ENCODE assay signal across 12 mouse cellular contexts in the genomic region with DNA sequence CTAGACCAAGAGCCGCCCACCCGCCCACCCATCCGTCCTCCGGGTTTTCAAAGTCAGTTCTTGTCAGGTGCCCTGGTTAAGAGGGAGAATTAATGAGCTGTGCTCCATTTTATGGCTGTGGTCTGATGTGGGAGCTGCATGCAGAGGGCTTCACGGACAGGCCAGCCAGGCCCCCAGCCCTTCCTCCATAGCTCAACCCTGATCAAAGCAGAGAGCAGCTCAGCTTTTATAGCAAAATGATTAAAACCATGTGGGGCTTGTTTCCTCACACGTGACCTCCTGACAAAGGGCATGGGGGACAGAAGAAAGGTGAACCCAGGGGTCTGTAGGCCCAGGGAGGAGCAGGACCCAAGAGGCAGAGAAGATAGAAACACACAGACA. TPM values are rescaled to one million over a fixed set of nuclear protein-coding genes. Genes with fewer than 3 reads are reported as not detected.
DNase-seq lines count a peak whose midpoint lies in the region; ATAC-seq and TF ChIP-seq lines count a peak whose summit lies in the region.
"Had no signal": no experiment of that assay in that cellular context is flagged by ENCODE, and none has a peak within 500 bp of the region (broad histone marks: within the 10 kb centered on the region; RNA-seq: fewer than 3 reads in every experiment).

No protein-coding gene starts in this region.

- peak overlapping the region; percentile 31; the same call in 1 of the 2 replicates for H3K4me2 ChIP-seq in kidney, embryonic 15.5 days
- H3K4me2 ChIP-seq: liver, embryonic 12.5 days had no signal

- in situ Hi-C loops in Patski (cut with MboI; ENCODE audit: low pct_unique_long_range_greater_than_20kb), result no loop called here

- no peaks in the 10 kb centered on the region for H3K9me3 ChIP-seq in kidney, embryonic 15.5 days (replicated peaks)
- no peaks in the 10 kb centered on the region for H3K9me3 ChIP-seq in limb, embryonic 10.5 days (replicated peaks)
- H3K9me3 ChIP-seq: liver, embryonic 12.5 days had no signal

- no peaks in the 10 kb centered on the region for H3K36me3 ChIP-seq in kidney, embryonic 15.5 days
- no peaks in the 10 kb centered on the region for H3K36me3 ChIP-seq in limb, embryonic 10.5 days
- H3K36me3 ChIP-seq: liver, embryonic 12.5 days had no signal

- 18% methylated on average over 6 of the region's 6 CpGs for WGBS in kidney, embryonic 15.5 days
- 6% methylated on average over 6 of the region's 6 CpGs for WGBS in limb, embryonic 10.5 days

- H3K27ac ChIP-seq in kidney, embryonic 15.5 days, result peak overlapping the region; percentile 79
- peak overlapping the region; percentile 79 for H3K27ac ChIP-seq in limb, embryonic 10.5 days
- H3K27ac ChIP-seq: liver, embryonic 12.5 days had no signal

- no peak overlapping the region for H3K4me3 ChIP-seq in kidney, embryonic 15.5 days (replicated peaks)
- H3K4me3 ChIP-seq in limb, embryonic 10.5 days, result no peak overlapping the region
- H3K4me3 ChIP-seq: liver, embryonic 12.5 days; myocyte had no signal

- CTCF ChIA-PET in Patski (lab: Charles Lee), result interaction anchor here (0.8 to 0.9 kb wide), 2 partner anchors 15 to 94 kb away, joined by 3 read pairs; no protein-coding TSS in a partner anchor

- H3K27me3 ChIP-seq in kidney, embryonic 15.5 days, result no peaks in the 10 kb centered on the region
- H3K27me3 ChIP-seq in Patski, result no peaks in the 10 kb centered on the region
- peaks cover 71% of the 10 kb centered on the region for H3K27me3 ChIP-seq in limb, embryonic 10.5 days (ENCODE audit: low read depth, poor library complexity, severe bottlenecking)
- H3K27me3 ChIP-seq: liver, embryonic 12.5 days had no signal

- DNase-seq in kidney, adult 11 months, result no peak
- DNase-seq in Patski (ENCODE audit: low read depth, low spot score), result no peak
- DNase-seq in embryo, embryonic 11 days, result peak; percentile 86
- DNase-seq in limb, embryonic 10.5 days (ENCODE audit: low spot score), result peak; percentile 84
- DNase-seq in cerebellum, adult 9-11 months, result no peak
- no peak for DNase-seq in right cerebral cortex, postnatal 4 days
- DNase-seq: cerebellum, adult 2 months; lung, postnatal 4 days had no signal

- H3K9ac ChIP-seq in kidney, embryonic 15.5 days, result no peak overlapping the region
- H3K9ac ChIP-seq: liver, embryonic 12.5 days had no signal

- H3K4me1 ChIP-seq in kidney, embryonic 15.5 days, result peaks cover 90% of the 10 kb centered on the region
- H3K4me1 ChIP-seq in limb, embryonic 10.5 days, result peaks cover 90% of the 10 kb centered on the region

- no peak for TF ChIP-seq CTCF in Patski (IDR thresholded peaks at IDR 0.05)

- ATAC-seq in kidney, embryonic 15.5 days (replicated peaks; ENCODE audit: low FRiP score), result peak; percentile 81
- ATAC-seq in Patski, result peak; percentile 29
- no peak for ATAC-seq in megakaryocyte-erythroid progenitor cell, adult 5-6 weeks (replicated peaks; ENCODE audit: low FRiP score, low TSS enrichment, poor library complexity, severe bottlenecking)

- POLR2A ChIA-PET in Patski (lab: Charles Lee), result interaction anchor here (1.1 kb wide), 1 partner anchor 34 kb away, joined by 4 read pairs; no protein-coding TSS in a partner anchor

RNA-seq across cellular contexts. Expression of a gene that starts 36.0 kb away (rescaled TPM):
- 29.3 and 33.2 TPM in 2 replicates for polyA plus RNA-seq in kidney, embryonic 15.5 days (2015; fragmentation: Nextera tagmentation; extraction: Ambion mirVana)
- 86.9 TPM for polyA plus RNA-seq in Patski (2021)
- 32.4 and 34.8 TPM in 2 replicates for polyA plus RNA-seq in limb, embryonic 10.5 days (2016; fragmentation: Nextera tagmentation; extraction: Ambion mirVana)
- total RNA-seq in megakaryocyte-erythroid progenitor cell, adult 5-6 weeks (2014; fragmentation: Nextera tagmentation), result not detected in 2 replicates
- total RNA-seq in megakaryocyte-erythroid progenitor cell, adult 5-6 weeks (2017), result not detected in 2 replicates

Comparison
In these comparisons a context has a peak if more than half of its experiments do, and no peak if none do; other contexts are left out.
1. DNase-seq: peak in embryo, embryonic 11 days (single experiment) and limb, embryonic 10.5 days (single experiment); none in kidney, adult 11 months (single experiment), Patski (single experiment), cerebellum, adult 9-11 months (single experiment) and right cerebral cortex, postnatal 4 days (single experiment).